Mouse (Mus musculus): Measurements from ENCODE around the gene Irgc1. TPM values are rescaled to one million over a fixed set of nuclear protein-coding genes. Genes with fewer than 3 reads are reported as not detected.

Irgc1 gene
- polyA plus RNA-seq, 2 experiments: not detected

DNA sequence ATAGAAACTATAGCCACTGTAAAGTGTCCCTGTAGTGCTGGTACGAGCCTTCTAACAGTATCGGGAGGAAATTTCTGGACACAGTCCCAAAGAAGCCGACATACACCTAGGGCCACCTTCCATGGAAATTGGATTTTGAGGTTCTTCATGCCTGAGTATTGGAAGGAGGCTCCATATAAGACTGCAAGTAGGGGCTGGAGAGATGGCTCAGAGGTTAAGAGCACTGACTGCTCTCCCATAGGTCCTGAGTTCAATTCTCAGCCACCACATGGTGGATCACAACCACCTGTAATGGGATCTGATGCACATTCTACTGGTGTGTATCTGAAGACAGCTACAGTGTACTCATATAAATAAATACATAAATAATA is 52.0 kb downstream of the Irgc1 start:
- Histone ChIP-seq H3K9ac (ENCODE audit: low read depth, low read length, severe bottlenecking) (peak overlapping the region; percentile 55), H3K27ac (replicated peaks; ENCODE audit: low read depth, low read length) (peak overlapping the region; percentile 81), H3K36me3 (ENCODE audit: control insufficient read depth, insufficient read depth, low read length) (0 out of 2 replicates have a peak, but pooled peaks cover 11% of the 10 kb centered on the region), H3K9me3 (ENCODE audit: control insufficient read depth, low read length) (no peaks in the 10 kb centered on the region), H3K4me3 (replicated peaks; ENCODE audit: low read length) (peak overlapping the region; percentile 51), H3K4me2 (replicated peaks; ENCODE audit: low read depth, low read length, severe bottlenecking) (peak overlapping the region; percentile 61), H3K27me3 (ENCODE audit: control insufficient read depth, insufficient read depth, low read length) (no peaks in the 10 kb centered on the region), H3K4me1 (ENCODE audit: control insufficient read depth, insufficient read depth, low read length) (peaks cover under 1% of the 10 kb centered on the region)
- 5% methylated on average over 3 of the region's 3 CpGs for WGBS
- DNase-seq (ENCODE audit: low spot score) (no peak), ATAC-seq (ENCODE audit: low FRiP score, low read depth) (no peak)
- no peak for TF ChIP-seq POLR2A (IDR thresholded peaks at IDR 0.05; ENCODE audit: borderline replicate concordance, extremely low read depth, insufficient read depth, insufficient read length)

DNA sequence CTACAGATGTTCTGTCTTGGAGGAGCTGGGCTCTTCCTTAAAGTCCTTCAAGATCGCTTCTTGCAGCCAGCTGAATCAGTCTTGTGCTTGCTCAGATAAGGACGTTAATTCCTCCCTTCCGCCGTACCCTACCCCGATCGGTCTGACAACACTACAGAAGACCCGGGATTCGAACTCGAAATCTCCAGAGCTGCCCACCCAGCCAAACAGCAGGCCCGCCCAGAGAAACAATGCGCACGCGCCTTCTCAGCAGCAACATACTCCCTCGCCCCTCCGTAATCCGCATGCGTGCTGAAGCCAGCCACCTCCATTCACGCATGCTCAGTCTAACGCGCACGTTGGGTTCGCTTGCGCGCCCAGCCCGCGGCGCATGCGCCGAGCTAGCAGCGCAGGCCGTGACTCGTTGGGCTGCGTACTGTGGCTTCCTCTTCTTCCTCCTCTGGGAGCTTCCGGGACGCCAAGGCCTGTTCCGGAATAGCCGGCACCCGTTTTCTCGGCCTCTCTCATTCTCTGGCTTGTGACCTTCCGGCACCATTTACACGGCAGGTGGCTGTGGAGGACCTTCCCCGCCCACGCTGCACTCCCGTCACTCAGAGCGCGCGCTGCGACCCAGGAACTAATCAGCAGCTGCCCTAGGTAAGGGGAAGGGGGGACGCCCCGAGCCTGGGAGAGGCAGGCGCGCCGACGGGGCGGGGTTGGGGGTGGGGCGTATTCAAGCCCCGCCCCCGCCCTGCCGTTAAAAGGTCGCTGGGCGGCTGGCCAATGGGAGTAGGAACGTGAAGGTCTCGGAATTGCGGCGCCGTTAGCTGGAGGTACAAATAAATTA is 52.6 kb downstream of the Irgc1 start, which contains the start of gene Smg9:
TSS of gene Smg9 (plus strand) at position 364 of the 826 bp plus-strand sequence.
- Histone ChIP-seq H3K9me3 (ENCODE audit: control insufficient read depth, low read length) (no peaks in the 10 kb centered on the region), H3K27ac (replicated peaks; ENCODE audit: low read depth, low read length) (peak within 1 kb of the TSS; percentile 81), H3K4me1 (ENCODE audit: control insufficient read depth, insufficient read depth, low read length) (peaks cover 7% of the 10 kb centered on the region), H3K36me3 (ENCODE audit: control insufficient read depth, insufficient read depth, low read length) (0 out of 2 replicates have a peak, but pooled peaks cover 10% of the 10 kb centered on the region), H3K9ac (ENCODE audit: low read depth, low read length, severe bottlenecking) (peak within 1 kb of the TSS; percentile 55), H3K27me3 (ENCODE audit: control insufficient read depth, insufficient read depth, low read length) (no peaks in the 10 kb centered on the region), H3K4me3 (replicated peaks; ENCODE audit: low read length) (peak within 1 kb of the TSS; percentile 51), H3K4me2 (replicated peaks; ENCODE audit: low read depth, low read length, severe bottlenecking) (peak within 1 kb of the TSS; percentile 61)
- TF ChIP-seq POLR2A (IDR thresholded peaks at IDR 0.05; ENCODE audit: borderline replicate concordance, extremely low read depth, insufficient read depth, insufficient read length): peak; percentile 58; the same call in 1 of the 2 replicates
- ATAC-seq (ENCODE audit: low FRiP score, low read depth) (peak; percentile 95), DNase-seq (ENCODE audit: low spot score) (peak; percentile 98)
- 3% methylated on average over 65 of the region's 66 CpGs for WGBS

DNA sequence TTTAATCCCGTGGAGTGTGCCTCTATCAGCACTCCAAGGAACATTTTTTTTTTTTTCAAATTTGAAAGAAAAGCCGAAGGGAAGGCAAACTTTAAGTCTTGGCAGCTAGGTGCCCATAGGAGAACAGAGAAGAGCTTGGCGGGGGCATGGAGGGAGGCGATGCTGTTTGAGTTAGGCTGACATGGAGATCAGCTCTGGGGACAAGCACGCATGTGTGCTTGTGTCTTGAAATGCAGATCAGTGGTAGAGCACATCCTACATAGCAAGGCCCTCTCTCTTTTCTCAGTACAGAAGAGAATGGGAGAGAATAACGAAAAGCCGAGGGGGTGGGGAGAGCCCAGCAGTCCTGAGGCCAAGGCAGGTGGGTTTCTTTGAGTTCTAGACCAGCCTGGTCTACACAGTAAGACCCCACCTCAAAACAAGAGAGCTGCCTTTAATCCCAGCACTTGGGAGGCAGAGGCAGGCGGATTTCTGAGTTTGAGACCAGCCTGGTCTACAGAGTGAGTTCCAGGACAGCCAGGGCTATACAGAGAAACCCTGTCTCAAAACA is 53.7 kb downstream of the Irgc1 start:
- no peaks in the 10 kb centered on the region for H3K9me3 ChIP-seq (ENCODE audit: control insufficient read depth, low read length)
- H3K4me3 ChIP-seq (replicated peaks; ENCODE audit: low read length): no peak overlapping the region
- H3K4me1 ChIP-seq (ENCODE audit: control insufficient read depth, insufficient read depth, low read length): peaks cover 11% of the 10 kb centered on the region
- H3K27ac ChIP-seq (replicated peaks; ENCODE audit: low read depth, low read length): no peak overlapping the region
- H3K9ac ChIP-seq (ENCODE audit: low read depth, low read length, severe bottlenecking): no peak overlapping the region
- no peak for DNase-seq (ENCODE audit: low spot score)
- no peak for TF ChIP-seq POLR2A (IDR thresholded peaks at IDR 0.05; ENCODE audit: borderline replicate concordance, extremely low read depth, insufficient read depth, insufficient read length)
- H3K27me3 ChIP-seq (ENCODE audit: control insufficient read depth, insufficient read depth, low read length): no peaks in the 10 kb centered on the region
- H3K36me3 ChIP-seq (ENCODE audit: control insufficient read depth, insufficient read depth, low read length): 0 out of 2 replicates have a peak, but pooled peaks cover 7% of the 10 kb centered on the region
- no peak overlapping the region for H3K4me2 ChIP-seq (replicated peaks; ENCODE audit: low read depth, low read length, severe bottlenecking)
- WGBS: 95% methylated on average over 8 of the region's 8 CpGs
- no peak for ATAC-seq (ENCODE audit: low FRiP score, low read depth)

DNA sequence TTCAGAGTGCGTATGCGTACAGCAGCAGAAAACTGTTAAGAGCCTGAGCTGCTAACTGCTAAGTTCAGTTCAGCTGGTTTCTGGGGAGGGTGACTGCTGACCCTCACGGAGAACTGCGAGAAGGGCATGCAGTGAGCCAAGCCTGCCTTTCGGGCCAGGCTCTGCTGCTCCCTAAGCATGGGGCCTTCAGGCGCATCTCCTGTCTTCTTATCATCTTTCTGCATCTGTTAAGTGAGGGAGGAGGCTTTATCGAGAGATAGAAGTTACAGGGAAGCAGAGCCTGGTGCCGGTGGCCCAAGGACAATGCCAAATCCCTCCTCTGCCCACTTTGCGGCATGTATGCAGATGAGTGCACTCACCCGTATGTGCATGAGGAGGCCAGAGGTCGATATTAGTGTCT is 55.3 kb downstream of the Irgc1 start:
- Histone ChIP-seq H3K27ac (replicated peaks; ENCODE audit: low read depth, low read length) (no peak overlapping the region), H3K4me3 (replicated peaks; ENCODE audit: low read length) (no peak overlapping the region), H3K4me2 (replicated peaks; ENCODE audit: low read depth, low read length, severe bottlenecking) (no peak overlapping the region), H3K9me3 (ENCODE audit: control insufficient read depth, low read length) (no peaks in the 10 kb centered on the region), H3K4me1 (ENCODE audit: control insufficient read depth, insufficient read depth, low read length) (peaks cover 11% of the 10 kb centered on the region), H3K27me3 (ENCODE audit: control insufficient read depth, insufficient read depth, low read length) (no peaks in the 10 kb centered on the region), H3K36me3 (ENCODE audit: control insufficient read depth, insufficient read depth, low read length) (no peaks in the 10 kb centered on the region), H3K9ac (ENCODE audit: low read depth, low read length, severe bottlenecking) (no peak overlapping the region)
- no peak for DNase-seq (ENCODE audit: low spot score)
- no peak for TF ChIP-seq POLR2A (IDR thresholded peaks at IDR 0.05; ENCODE audit: borderline replicate concordance, extremely low read depth, insufficient read depth, insufficient read length)
- 83% methylated on average over 11 of the region's 11 CpGs for WGBS
- ATAC-seq (ENCODE audit: low FRiP score, low read depth): no peak

DNA sequence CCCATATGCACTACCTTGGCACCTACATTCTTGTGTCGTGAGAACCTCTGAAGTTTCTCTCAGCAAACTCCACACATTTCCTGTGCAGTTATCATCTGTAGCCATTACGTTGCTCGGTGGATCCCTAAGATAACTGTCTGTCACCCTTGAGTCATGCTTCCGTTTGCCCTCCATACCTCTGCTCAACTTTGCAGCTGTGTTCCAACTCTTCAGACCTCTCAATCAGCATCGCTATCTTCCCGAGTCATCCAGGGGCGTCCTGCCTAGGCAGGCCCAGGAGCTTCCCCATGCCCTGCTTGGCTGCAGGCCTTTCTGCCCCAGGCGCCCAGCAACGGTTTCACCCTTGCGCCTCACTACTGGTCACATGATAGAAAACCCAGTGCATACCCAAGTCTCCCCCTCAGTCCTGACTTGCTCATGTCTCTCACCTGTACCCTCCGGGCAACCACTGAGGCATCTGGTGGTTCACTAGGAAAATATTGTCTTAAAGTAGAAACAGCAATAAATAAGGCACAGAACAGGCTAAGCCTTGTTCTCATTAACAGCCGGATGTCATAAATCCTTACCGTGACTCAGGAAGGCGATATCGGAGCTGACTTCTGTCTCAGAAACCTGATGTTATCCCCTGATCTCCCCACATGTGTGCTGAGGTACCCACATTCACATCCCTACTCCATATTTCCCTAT is 57.5 kb downstream of the Irgc1 start:
- no peak overlapping the region; the same call in 1 of the 2 replicates for H3K9ac ChIP-seq (ENCODE audit: low read depth, low read length, severe bottlenecking)
- no peak for ATAC-seq (ENCODE audit: low FRiP score, low read depth)
- no peaks in the 10 kb centered on the region for H3K9me3 ChIP-seq (ENCODE audit: control insufficient read depth, low read length)
- DNase-seq (ENCODE audit: low spot score): peak; percentile 56
- 22% methylated on average over 15 of the region's 15 CpGs for WGBS
- H3K4me3 ChIP-seq (replicated peaks; ENCODE audit: low read length): no peak overlapping the region
- H3K27ac ChIP-seq (replicated peaks; ENCODE audit: low read depth, low read length): peak overlapping the region; percentile 19; the same call in 1 of the 2 replicates
- no peak overlapping the region for H3K4me2 ChIP-seq (replicated peaks; ENCODE audit: low read depth, low read length, severe bottlenecking)
- no peaks in the 10 kb centered on the region for H3K36me3 ChIP-seq (ENCODE audit: control insufficient read depth, insufficient read depth, low read length)
- no peaks in the 10 kb centered on the region for H3K27me3 ChIP-seq (ENCODE audit: control insufficient read depth, insufficient read depth, low read length)
- H3K4me1 ChIP-seq (ENCODE audit: control insufficient read depth, insufficient read depth, low read length): peaks cover 22% of the 10 kb centered on the region
- TF ChIP-seq POLR2A (IDR thresholded peaks at IDR 0.05; ENCODE audit: borderline replicate concordance, extremely low read depth, insufficient read depth, insufficient read length): no peak
